Mouse (Mus musculus) kidney, adult 8-10 months (tissue): ENCODE results near the gene Adcy10.

Source experiments
- DNase-seq, 2 experiments: peaks; one replicate each; pipeline ENCODE4 v3.0.0; 2022

Gene Adcy10

DNA sequence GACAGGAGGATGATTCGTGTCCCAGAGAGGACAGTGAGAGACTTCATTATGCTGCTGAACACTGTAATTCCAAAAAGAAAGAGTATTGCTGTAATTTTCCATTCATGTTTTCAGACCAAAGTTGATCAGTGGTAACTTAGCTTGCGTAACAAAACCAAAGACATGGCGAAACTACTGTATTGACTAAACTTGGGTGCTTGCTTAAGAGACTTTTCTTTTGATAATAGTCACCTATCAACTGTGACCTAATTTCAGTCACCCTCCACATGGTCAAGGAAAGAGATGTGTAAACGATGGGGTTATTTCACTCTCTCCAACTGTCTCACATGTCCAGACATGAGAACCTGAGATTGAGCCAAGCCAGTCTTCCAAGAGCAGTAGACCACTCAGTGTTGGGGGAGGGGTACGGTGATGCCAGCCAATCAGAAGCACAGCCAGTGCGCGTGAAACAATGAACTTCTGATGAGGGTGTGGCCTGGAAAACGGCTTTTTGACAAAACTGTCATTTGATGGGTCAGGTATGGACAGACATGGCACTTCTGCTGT is at the start of gene Adcy10:
TSS of gene Adcy10 (plus strand) at position 496 of the 546 bp plus-strand sequence.
- DNase-seq = no peak

DNA sequence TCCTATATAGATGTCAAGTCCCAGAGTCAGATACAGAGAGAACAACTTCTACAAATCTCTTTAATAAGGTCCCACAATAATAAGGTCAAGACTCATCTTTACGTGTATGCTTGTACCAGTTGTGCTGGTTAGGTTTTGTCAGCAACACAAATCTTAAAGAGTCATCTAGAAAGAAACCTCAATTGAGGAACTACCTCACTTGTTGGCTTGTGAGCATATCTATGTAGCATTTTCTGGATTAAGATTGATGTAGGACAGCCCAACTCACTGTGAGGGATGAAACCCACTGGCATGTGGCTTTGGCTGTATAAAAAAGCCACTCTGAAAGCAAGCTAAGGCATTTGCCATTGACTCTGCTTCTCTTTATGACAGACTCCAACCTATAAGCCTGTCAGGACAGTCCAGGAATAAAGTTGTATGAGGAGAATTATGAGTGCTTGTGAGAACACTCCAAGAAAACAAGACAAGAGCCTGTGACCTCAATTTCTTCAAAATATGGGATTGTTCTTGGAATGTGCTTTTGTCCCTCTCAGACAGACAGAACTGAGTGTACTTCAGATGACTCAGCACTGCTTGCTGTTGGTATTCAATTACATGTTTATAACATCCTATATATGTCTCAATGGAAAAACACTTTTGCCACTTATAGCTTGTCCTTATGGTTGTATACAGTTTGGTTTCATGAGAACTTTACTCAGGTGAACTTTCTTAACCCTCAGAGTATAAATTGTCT is 46.5 kb upstream of the Adcy10 start:
- no peak for DNase-seq

DNA sequence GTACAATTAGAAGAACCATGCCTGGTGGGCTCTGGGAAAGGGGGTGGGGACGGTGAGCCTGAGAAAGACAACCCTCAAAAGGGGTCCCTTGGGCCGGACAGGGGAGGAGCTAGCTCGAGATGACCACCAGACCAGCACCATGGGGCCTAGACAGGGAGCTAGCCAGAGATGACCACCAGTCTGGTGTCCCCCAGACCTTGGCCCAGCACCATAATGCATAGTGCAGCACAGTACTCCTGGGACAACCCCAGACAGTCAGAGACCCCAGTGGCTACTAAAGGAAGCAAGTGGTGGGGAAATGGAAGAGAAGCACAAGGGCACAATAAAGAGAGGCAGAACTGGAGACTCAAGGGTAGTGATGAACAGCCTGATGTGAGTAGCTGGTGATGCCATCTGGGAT is 44.2 kb upstream of the Adcy10 start:
- DNase-seq = no peak

DNA sequence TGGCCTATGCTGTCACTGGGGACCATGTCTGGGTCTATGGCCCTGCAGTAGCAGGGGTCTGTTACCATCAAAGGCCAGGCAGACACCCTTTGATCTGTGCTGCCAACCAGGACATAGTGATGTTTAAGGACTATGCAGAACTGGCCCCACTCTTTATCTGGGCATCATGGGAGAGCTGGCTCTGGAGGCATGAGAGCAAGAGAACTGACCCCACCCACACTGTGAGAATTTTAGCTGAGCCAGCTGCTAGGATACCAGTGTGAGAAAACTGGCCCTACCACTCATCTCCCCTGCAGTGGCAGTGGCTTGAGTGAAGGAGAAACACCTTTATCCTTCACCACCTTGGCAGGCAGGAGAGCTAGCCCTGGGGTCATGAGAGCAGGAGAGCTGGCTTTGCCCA is 43.8 kb upstream of the Adcy10 start:
- DNase-seq = no peak

DNA sequence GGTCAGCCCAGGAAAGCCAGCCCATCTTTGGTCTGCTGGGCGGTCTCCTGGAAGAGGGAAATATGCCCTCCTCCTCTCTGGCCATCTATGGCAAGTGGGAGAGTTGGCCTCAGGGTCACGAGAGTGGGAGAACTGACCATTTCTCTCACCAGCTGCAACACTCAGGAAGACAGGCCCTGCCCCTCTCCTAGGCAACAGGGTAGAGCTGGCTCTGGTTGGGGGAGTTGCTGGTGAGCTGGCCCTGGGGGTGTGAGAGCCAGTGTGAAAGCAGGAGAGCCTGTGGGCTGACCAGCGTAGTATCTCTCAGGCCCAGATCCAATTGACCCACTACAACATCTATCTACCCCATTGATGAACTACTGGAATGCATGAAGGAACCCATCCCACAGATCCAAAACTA is 43.3 kb upstream of the Adcy10 start:
- no peak for DNase-seq

DNA sequence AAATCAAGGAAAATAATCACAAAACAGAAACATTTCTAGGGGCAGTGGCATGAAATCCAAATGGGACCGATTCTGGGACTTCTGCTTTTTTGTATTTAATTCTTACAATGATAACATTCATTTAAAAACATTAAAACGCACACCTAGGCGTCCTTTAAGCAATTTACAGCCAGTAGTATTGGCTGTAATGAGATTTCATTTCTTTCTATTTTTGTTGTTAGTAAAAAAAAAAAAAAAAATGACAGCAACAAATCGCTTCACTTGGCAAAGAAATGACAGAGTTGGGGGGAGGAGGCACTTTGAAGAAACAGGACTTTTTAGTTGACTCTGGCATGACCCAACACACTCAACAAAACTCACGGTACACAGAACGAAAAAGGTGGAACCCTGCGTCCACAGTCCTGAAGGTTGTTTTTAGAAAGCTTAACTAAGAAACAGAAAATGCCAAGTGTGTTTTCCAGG is 25.9 kb upstream of the Adcy10 start:
- no peak for DNase-seq

DNA sequence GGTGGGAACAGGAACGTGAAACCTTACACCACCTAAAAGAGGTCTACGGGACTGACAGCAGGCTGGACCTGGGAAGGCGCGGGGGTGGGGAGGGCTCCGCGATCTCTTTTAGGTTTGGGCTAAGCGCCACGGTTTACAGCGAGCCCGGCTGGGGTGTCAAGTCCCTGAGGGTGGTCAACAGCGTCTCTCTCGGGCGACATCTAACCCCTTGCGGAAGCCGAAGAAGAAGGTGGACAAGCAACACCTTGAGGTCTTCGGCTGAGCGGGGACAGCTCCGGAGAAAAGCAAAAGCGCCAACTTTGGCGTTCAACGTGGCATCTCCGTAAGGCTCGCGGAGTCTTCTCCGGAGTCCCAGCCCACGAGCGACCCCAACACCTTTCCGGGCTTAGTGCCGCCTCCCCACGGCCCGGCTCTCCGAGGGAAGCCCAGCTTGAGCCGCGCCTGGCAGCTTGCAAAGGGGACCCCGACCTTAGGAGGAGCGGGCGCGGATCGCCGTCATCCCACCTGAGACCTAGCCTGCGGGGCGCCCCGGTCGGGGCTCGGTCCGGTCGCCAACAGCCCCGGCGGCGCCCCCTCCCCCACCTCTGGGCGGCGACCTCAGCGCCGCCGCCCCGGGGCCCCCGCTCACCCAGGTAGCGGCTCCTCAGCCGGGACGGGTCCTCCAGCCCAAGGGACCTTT is 25.3 kb upstream of the Adcy10 start:
- peak; percentile 58 to 65 for DNase-seq

DNA sequence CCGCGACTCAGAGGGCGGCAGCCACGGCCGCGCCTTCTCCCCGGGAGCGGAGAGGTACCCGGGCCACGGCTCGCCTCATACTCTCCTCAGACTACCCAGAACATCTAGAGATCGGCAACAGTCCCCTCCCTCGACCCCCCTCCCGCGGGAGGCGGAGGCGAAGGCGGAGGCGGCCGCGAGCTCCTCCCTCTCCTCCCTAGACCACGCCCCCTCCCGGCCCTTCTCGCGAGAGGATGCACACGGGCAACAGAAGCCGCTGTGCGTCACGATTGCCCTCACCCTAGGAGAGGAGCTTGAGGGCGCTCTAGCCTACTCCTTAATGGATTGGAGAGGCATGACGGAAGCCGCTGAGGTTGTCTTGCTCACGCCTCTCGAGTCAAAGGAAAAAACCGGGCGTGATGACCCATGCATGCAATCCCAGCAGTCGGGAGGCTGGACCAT is 24.6 kb upstream of the Adcy10 start, which contains the start of the genes Dcaf6 and Mpc2:
TSS of gene Dcaf6 (minus strand) at position 116 of the 441 bp plus-strand sequence.
TSS of gene Mpc2 (plus strand) at position 278 of the 441 bp plus-strand sequence.
- DNase-seq = peak; percentile 98 to 99

DNA sequence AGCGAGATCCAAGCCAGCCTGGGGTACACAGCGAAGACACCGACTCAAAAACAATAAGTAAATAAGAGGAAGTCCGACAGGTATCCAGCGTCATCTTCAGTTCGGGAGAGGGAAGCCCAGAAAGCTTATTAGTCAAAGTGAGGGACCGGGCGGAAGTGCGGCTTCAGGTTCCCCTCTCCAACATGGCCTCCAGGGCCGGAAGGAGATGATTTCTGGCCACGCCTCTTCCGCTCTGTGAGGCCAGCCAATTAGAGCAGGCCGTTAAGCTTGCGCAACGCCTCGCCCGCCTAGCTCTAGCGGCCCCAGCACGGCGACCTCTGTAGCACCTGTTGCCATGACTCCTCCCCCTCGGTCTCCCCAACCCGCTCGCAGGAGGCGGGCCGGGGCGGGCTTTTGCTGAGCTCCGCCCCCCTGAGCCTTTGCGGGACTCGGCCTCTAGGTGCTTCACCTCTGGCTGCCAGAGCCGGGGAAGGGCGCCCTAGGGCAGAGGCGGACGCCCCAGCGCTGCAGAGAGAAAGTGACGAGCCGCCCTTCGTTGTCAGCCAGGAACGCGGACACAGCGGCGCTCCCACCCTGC is 24.1 kb upstream of the Adcy10 start:
- peak; percentile 99 to 100 for DNase-seq

DNA sequence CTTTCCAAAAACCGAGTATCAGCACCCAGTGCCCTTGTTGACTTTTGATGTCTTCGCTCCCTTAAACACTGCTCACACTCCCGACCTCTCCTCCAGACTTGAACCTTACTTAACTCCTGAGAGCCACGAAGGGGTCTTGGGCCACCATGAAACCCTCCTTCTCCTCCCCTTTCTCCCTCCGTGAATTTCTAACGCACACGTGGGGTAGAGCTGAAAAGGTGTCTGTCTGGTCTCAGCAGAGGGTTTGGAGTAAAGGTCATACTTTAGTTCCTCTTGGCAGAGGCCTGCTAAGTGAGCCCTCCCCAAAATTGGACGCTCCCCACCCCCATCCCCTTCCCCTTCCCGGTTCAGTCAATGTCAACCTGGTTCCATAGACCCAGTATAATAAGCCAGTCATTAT is 23.3 kb upstream of the Adcy10 start:
- peak; percentile 51 to 58 for DNase-seq

DNA sequence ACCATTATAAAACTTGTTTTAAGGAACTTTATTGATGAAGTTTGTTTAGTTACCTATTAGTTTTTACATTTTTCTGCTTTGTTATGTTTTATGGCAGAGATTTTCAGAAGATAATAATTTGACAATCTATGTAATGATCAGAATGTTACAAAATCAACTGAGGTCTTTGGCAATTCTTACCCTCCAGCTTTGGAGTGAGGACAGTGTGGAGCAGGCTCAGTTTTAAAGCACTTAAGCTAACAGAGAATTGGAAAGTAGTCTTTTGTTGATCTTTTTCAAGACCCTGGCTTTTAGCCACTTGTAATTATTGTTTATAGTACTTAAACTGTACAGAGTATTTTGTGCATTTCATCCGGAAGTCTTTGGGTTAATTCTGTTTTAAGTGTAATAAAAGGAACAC is 22.1 kb upstream of the Adcy10 start:
- DNase-seq = no peak

DNA sequence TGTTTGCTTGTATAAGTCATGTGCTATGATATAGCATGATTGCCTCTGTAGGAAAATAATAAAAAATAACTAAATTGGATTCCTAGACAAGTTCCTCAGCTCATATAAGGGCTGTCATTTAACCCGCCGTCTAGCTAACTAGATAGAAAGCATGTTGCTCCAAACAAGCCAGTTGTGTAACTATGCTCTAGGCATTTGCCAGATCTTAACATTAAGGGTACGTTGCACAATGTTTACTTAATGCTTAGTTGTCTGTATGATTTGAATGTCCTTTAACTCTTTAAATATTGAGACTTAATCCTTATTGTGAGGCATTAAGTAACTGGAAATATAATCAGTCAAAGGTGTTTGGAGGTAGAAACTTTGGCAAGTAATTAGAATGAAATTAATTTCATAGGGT is 20.4 kb upstream of the Adcy10 start:
- DNase-seq = no peak

DNA sequence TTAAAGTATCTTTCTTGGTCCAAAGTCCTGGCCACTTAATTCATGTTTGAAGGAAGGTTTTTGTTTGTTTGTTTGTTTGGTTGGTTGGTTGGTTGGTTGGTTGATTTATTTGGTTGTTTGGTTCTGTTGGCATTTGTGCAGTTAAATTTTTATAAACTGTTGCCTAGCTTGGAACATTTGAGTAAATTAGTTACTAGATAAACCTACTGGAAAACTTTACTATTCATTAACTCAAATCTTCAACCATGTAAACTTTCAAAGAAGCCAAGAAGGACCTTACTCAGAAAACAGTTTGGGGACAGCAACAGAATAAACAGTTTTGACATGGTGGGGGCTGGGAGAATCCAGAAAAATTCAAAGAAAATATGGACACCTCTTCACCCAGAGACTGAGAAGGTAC is 16.0 kb upstream of the Adcy10 start:
- peak in 1 of 2 experiments; percentile 42 for DNase-seq

DNA sequence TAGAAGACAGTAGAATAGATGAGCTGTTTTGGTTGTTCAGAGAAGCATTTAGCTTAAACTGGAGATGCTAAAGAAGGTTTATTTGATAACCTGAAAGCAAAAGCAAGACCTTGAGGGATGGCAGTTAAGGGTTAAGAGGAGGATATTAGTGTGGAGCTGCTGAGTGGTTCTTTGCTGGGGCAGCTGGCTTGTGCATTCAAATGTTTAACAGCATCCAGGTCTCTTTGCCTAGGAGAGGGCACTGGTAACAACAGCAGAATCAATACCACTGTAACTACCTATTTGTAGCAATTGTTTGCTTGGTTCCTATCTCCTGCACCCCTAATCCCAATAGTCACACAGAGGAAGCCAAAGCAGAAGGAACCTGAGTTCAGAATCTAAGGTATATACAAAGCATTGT is 15.3 kb upstream of the Adcy10 start:
- DNase-seq = peak in 1 of 2 experiments; percentile 31

DNA sequence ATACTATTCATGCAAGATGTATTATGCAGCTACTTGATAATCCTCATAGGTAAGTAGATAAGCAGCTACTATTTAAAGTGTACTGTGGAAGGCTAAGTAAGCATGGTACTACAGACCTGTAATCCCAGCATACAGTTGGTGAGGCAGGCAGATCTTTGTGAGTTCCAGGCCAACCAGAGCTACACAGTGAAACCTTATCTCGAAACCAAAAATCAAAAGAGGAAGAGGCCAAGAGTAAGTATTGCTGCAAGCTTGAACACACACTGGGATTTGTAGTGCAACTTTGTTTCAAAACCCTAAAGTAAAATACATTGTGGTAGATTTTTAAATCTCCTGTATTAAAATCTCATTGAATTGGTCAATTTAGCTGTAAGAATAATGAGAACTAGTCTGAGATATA is 13.5 kb upstream of the Adcy10 start:
- no peak for DNase-seq

DNA sequence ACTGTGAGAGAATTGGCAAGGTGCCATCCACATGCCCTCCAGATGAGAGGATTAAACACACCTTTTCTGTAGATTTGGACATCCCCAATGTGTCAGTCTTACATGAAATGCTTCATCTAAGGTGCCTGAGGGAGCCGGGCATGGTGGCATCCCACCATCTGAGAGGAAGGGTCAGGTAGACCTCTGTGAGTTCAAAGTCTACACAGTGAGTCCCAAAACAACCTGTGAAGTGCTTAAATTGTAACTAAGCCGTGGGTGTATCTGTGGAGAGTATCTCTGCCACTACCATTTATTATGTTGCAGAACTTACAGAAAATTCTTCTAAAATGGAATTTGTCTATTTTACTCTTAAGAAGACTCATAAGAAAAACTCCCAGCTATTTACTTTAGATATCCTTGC is 1.1 kb downstream of the Adcy10 start:
- DNase-seq = peak in 1 of 2 experiments; percentile 31

DNA sequence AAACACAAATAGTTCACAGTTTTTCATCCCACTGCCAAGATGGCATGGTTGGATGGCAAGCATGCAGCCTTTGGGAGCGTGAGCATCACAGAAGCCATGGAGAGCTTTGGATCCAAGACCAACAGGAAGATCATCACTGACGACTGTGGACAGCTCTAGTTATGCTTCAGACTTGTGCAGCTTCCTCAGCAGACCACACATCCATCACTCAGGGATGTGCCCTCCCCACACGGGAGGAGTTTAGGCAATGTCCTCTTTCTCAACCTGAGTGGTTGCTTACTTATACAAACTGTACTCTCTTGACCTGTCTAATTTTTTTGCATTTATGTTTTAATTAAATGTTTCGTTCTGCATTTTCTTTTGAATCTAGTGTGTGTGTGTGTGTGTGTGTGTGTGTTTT is 4.2 kb downstream of the Adcy10 start:
- DNase-seq = no peak

DNA sequence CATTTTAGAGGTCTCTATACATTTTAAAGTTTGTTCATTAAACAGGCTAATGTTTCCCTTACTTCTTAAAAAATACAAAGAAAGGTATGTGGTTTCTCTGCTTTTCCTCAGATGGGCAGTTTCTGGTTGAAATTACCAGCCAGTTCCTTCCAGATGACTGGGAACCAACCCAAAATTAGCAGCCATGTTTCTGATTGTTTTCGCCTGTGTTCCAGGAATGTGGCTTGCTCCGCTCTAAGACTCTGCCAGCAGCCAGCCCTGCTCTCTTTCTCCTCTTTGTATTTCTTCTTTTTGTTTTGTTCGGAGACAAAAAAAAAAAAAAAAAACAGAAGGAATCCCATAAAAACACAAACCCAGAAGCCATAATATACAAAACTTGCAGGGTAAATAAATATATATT is 13.9 kb downstream of the Adcy10 start:
- no peak for DNase-seq

DNA sequence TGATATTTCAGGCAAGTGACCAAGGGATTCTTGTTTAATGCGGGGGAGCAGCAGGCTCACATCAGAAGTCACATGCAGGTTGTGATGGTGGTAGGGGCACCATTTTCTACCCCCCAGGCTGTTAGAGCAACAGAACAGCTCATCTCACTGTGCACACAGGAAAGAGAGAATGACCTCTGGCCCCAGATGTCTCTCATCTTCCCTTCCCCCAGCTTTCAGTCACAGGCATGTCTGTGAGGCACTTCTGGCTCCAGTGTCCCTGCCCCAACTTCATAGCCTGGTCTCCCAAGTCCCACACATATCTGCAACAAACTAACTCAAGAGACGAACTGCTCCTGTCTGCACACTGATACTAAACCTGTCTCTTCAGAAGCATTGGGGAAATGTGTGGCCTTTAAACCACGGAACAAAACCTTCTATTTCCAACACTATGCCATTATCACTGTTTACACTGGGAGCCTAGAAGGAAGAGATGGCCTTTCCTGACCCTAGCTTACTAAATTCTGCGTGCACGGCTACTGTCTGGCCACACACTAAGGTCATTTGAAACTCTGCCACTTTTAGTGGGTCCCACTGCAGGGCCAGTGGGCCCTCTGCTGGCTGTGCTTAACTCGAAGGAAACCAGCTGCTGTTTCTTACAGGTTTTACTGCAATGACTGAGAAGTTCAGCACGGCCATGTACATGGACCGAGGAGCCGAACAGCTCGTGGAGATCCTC is 18.5 kb downstream of the Adcy10 start:
- DNase-seq = peak; percentile 76 to 83

DNA sequence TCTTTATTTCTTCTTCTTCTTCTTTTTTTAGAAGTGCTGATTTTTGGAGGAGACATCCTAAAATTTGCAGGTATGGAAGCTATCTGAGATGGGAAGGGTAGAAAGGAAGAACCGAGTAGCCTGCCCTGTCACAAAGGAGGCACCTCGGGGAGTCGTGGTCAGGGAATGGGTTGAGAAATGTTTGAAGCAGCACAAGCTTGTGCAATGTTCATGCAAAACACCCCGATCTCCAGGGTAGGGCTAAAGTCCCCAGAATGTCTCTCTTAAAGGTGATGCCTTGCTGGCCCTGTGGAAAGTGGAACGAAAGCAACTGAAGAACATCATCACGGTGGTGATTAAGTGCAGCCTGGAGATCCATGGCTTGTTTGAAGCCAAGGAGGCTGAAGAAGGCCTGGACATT is 21.3 kb downstream of the Adcy10 start:
- no peak for DNase-seq

DNA sequence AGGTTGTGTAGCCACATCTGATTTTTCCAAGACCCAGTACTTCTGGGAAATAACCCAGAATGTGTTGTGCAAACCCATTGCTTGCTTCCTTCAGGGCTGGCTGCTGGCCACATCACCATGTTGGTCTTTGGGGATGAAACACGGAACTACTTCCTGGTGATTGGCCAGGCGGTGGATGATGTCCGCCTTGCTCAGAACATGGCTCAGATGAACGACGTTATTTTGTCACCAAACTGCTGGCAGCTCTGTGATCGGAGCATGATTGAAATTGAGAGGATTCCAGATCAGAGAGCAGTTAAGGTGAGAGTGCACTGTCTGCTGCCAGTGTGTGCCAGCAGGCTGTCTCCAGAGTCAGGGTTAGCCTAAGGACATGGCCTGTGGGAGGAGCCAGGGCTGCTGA is 25.2 kb downstream of the Adcy10 start:
- DNase-seq = peak; percentile 13 to 29

DNA sequence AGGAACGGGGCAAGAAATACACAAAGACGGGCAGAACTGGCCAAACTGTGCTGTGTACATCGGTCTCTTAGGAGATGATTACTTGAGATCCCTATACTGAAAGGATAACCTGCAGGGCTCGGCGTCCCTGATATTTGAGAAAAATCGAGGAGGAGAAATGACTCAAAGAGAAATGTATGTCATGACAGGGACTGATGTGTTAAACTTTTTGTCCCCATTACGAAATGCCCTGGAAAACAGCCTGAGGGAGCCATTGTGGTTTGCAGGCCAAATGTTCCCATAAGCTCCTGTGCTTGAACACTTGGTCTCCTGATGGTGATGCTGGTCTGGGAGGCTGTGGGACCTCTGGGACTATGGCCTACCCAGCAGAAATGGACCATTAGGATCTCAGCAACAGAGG is 35.7 kb downstream of the Adcy10 start:
- no peak for DNase-seq
